In genomic region chr5:31297047-31297757, GRCm38 (mm10) we compare ENCODE assay signal across 9 mouse cellular contexts. TPM values are rescaled to one million over a fixed set of nuclear protein-coding genes. Genes with fewer than 3 reads are reported as not detected.
DNase-seq lines count a peak whose midpoint lies in the region; ATAC-seq and TF ChIP-seq lines count a peak whose summit lies in the region.
"Had no signal": no experiment of that assay in that cellular context is flagged by ENCODE, and none has a peak within 500 bp of the region (broad histone marks: within the 10 kb centered on the region; RNA-seq: fewer than 3 reads in every experiment).

Gene Gckr, plus strand, starts transcription at chr5:31297443.

- no peaks in the 10 kb centered on the region for H3K27me3 ChIP-seq in hindbrain, embryonic 12.5 days
- peaks cover 32% of the 10 kb centered on the region for H3K27me3 ChIP-seq in liver, embryonic 14.5 days (ENCODE audit: control insufficient read depth, insufficient read depth, low read length)
- no peaks in the 10 kb centered on the region for H3K27me3 ChIP-seq in stomach, postnatal 0 days (ENCODE audit: control insufficient read depth, insufficient read depth, low read length)

- no peak within 1 kb of the TSS for H3K9ac ChIP-seq in hindbrain, embryonic 12.5 days
- no peak within 1 kb of the TSS for H3K9ac ChIP-seq in liver, embryonic 14.5 days (replicated peaks)
- no peak within 1 kb of the TSS for H3K9ac ChIP-seq in stomach, postnatal 0 days (ENCODE audit: low read length)

- peaks cover 16% of the 10 kb centered on the region for H3K4me1 ChIP-seq in hindbrain, embryonic 12.5 days
- peaks cover 0 to 1% of the 10 kb centered on the region in 2 experiments; a peak in 1 of 4 replicates for H3K4me1 ChIP-seq in liver, embryonic 14.5 days (replicated peaks; ENCODE audit: control insufficient read depth in 2 of 2, insufficient read depth in 2 of 2, low read length in 1 of 2)
- H3K4me1 ChIP-seq in stomach, postnatal 0 days (replicated peaks; ENCODE audit: control insufficient read depth, insufficient read depth) = 0 out of 2 replicates have a peak, but pooled peaks cover 3% of the 10 kb centered on the region

- H3K27ac ChIP-seq in layer of hippocampus, adult 2 months = peak within 1 kb of the TSS; percentile 96; the same call in 1 of the 2 replicates
- H3K27ac ChIP-seq in hindbrain, embryonic 12.5 days = no peak within 1 kb of the TSS
- H3K27ac ChIP-seq in liver, embryonic 14.5 days = no peak within 1 kb of the TSS
- H3K27ac ChIP-seq in stomach, postnatal 0 days (replicated peaks) = no peak within 1 kb of the TSS

- peak within 1 kb of the TSS; percentile 68 for H3K4me2 ChIP-seq in hindbrain, embryonic 12.5 days (replicated peaks)
- no peak within 1 kb of the TSS; the same call in 1 of the 2 replicates for H3K4me2 ChIP-seq in liver, embryonic 14.5 days (ENCODE audit: low read depth)
- H3K4me2 ChIP-seq in stomach, postnatal 0 days (replicated peaks; ENCODE audit: low read depth) = peak within 1 kb of the TSS; percentile 94

- DNase-seq in layer of hippocampus, adult 2 months (ENCODE audit: low spot score in 2 of 2) = no peak
- DNase-seq in layer of hippocampus, adult 9-10 months (ENCODE audit: low spot score) = no peak
- no peak for DNase-seq in liver, embryonic 14.5 days (ENCODE audit: low read depth in 3 of 3, low spot score in 3 of 3)
- no peak for DNase-seq in stomach, postnatal 0 days (ENCODE audit: low spot score)
- no peak for DNase-seq in frontal cortex, postnatal 10 days (ENCODE audit: low spot score in 2 of 2)
- DNase-seq in kidney, postnatal 25 days = no peak
- no peak for DNase-seq in adipocyte (ENCODE audit: low spot score)
- DNase-seq: right cerebral cortex, postnatal 4 days had no signal

- H3K4me3 ChIP-seq in layer of hippocampus, adult 2 months = peak within 1 kb of the TSS; percentile 81
- H3K4me3 ChIP-seq in hindbrain, embryonic 12.5 days = peak within 1 kb of the TSS; percentile 79; the same call in 1 of the 2 replicates
- H3K4me3 ChIP-seq in liver, embryonic 14.5 days (ENCODE audit: insufficient read depth in 1 of 2, low read depth in 2 of 2, low read length in 2 of 2) = 0 out of 4 replicates have a peak within 1 kb of the TSS, but pooled peaks of 1 of the 2 experiments have one; percentile 8
- no peak within 1 kb of the TSS for H3K4me3 ChIP-seq in stomach, postnatal 0 days (ENCODE audit: low read depth, low read length)

- TF ChIP-seq CTCF in layer of hippocampus, adult 2 months (conservative IDR thresholded peaks at IDR 0.05) = no peak
- no peak for TF ChIP-seq CTCF in liver, embryonic 14.5 days (IDR thresholded peaks at IDR 0.05; ENCODE audit: low read depth)
- TF ChIP-seq CTCF in stomach, postnatal 0 days (IDR thresholded peaks at IDR 0.05; ENCODE audit: low read depth) = no peak

- TF ChIP-seq EP300 in liver, embryonic 14.5 days (IDR thresholded peaks at IDR 0.05; ENCODE audit: low read depth) = no peak
- no peak for TF ChIP-seq EP300 in stomach, postnatal 0 days (optimal IDR thresholded peaks at IDR 0.05)

- 75% methylated on average over 13 of the region's 13 CpGs for WGBS in hindbrain, embryonic 12.5 days
- 49% methylated on average over 13 of the region's 13 CpGs for WGBS in liver, embryonic 14.5 days (ENCODE audit: insufficient replicate concordance)
- WGBS in stomach, postnatal 0 days = 66% methylated on average over 13 of the region's 13 CpGs

- no peaks in the 10 kb centered on the region for H3K9me3 ChIP-seq in hindbrain, embryonic 12.5 days (replicated peaks)
- H3K9me3 ChIP-seq in liver, embryonic 14.5 days (ENCODE audit: control insufficient read depth, low read length) = no peaks in the 10 kb centered on the region
- H3K9me3 ChIP-seq in stomach, postnatal 0 days (ENCODE audit: control insufficient read depth, low read length) = no peaks in the 10 kb centered on the region

- ATAC-seq in hindbrain, embryonic 12.5 days (ENCODE audit: low FRiP score) = no peak
- peak; percentile 43; the same call in 1 of the 2 replicates for ATAC-seq in liver, embryonic 14.5 days (ENCODE audit: insufficient read depth)
- no peak for ATAC-seq in stomach, postnatal 0 days (ENCODE audit: low FRiP score, low TSS enrichment)

- H3K36me3 ChIP-seq in hindbrain, embryonic 12.5 days = peaks cover 11% of the 10 kb centered on the region; the same call in 1 of the 2 replicates
- no peaks in the 10 kb centered on the region for H3K36me3 ChIP-seq in liver, embryonic 14.5 days (replicated peaks; ENCODE audit: control insufficient read depth, insufficient read depth, low read depth)
- H3K36me3 ChIP-seq in stomach, postnatal 0 days (ENCODE audit: control insufficient read depth, insufficient read depth, low read length) = no peaks in the 10 kb centered on the region

RNA-seq across cellular contexts. Expression of gene Gckr, which starts in this region (rescaled TPM):
- total RNA-seq in layer of hippocampus, adult 2 months (2021) = not detected
- 0.38 TPM in 1 of 2 replicates, not detected in the other for polyA plus RNA-seq in hindbrain, embryonic 12.5 days (2016; fragmentation: Nextera tagmentation; extraction: Ambion mirVana)
- polyA plus RNA-seq in liver, embryonic 14.5 days (2012; rRNA removed) = 16.3 and 16.4 TPM in 2 replicates
- polyA plus RNA-seq in liver, embryonic 14.5 days (2014; fragmentation: Nextera tagmentation; extraction: Ambion mirVana) = 13.3 and 16.0 TPM in 2 replicates
- 0.08 and 0.29 TPM in 2 replicates for polyA plus RNA-seq in stomach, postnatal 0 days (2015; fragmentation: Nextera tagmentation; extraction: Ambion mirVana)

Comparison
In these comparisons a context has a peak if more than half of its experiments do, and no peak if none do; other contexts are left out.
1. RNA of gene Gckr (polyA plus RNA-seq): 13.3 to 16.4 TPM in liver, embryonic 14.5 days; 0.38 TPM in hindbrain, embryonic 12.5 days and 0.08 to 0.29 TPM in stomach, postnatal 0 days; every median in the first group is over 10 times any median in the second.